Mouse (Mus musculus) limb, embryonic 13.5 days (tissue): ENCODE measurements at regions not wholly inside any gene's neighbourhood (a gene's known extent, or its start where the extent isn't known, plus 50 kb on each side); places are given as distances from the start of the nearest gene placed in this dataset.

ENCODE experiments used
- ATAC-seq: fragments of 200-750 bp; cut with Nextera tagmentation; 2 replicates; pipeline ENCODE4 v1.8.0; 2017; ENCODE audit warnings: low read depth, moderate number of reproducible peaks, moderate TSS enrichment; ENCODE audit not compliant: low FRiP score
- H3K27ac ChIP-seq: fragments of 300-500 bp; sonication (generic); 2 replicates; pipeline ENCODE4 v1.5.1; 2015; ENCODE audit warnings: inconsistent platforms, mild to moderate bottlenecking, moderate library complexity
- H3K27me3 ChIP-seq: fragments of 300-500 bp; sonication (generic); 2 replicates; pipeline ENCODE4 v1.6.1; 2015; ENCODE audit warnings: mild to moderate bottlenecking, inconsistent platforms
- H3K36me3 ChIP-seq: fragments of 300-500 bp; sonication (generic); 2 replicates; pipeline ENCODE4 v1.6.1; 2015; ENCODE audit warnings: inconsistent platforms, mild to moderate bottlenecking, moderate library complexity
- H3K4me1 ChIP-seq: fragments of 300-500 bp; sonication (generic); 2 replicates; pipeline ENCODE4 v1.6.1; 2015; ENCODE audit warnings: inconsistent platforms
- H3K4me2 ChIP-seq: fragments of 300-500 bp; sonication (generic); replicated peaks from 2 replicates; pipeline ENCODE4 v1.6.1; 2015; ENCODE audit warnings: inconsistent platforms, mild to moderate bottlenecking, moderate library complexity
- H3K4me3 ChIP-seq: fragments of 300-500 bp; sonication (generic); 2 replicates; pipeline ENCODE4 v1.5.1; 2015; ENCODE audit warnings: moderate library complexity, mild to moderate bottlenecking, inconsistent platforms
- H3K9ac ChIP-seq: fragments of 300-500 bp; sonication (generic); 2 replicates; pipeline ENCODE4 v1.6.1; 2015; ENCODE audit warnings: mild to moderate bottlenecking, inconsistent platforms
- H3K9me3 ChIP-seq: fragments of 300-500 bp; sonication (generic); 2 replicates; pipeline ENCODE4 v1.6.1; 2016; ENCODE audit warnings: inconsistent platforms
- WGBS: fragments of 180-500 bp; shearing (Covaris S2); methylation state at CpG from one replicate; pipeline ENCODE4 v1.1.7; 2015; 5-methylcytosine and 5-hydroxymethylcytosine counted together

GRCm38 (mm10) chr3:151192092-151192491 lies 245.6 kb upstream of the Adgrl4 start:
- no peaks in the 10 kb centered on the region for H3K36me3 ChIP-seq
- no peak overlapping the region for H3K9ac ChIP-seq
- H3K27me3 ChIP-seq = no peaks in the 10 kb centered on the region
- H3K27ac ChIP-seq = no peak overlapping the region
- H3K4me2 ChIP-seq = no peak overlapping the region
- WGBS = 76% methylated on average over 2 of the region's 2 CpGs
- H3K9me3 ChIP-seq = no peaks in the 10 kb centered on the region
- no peaks in the 10 kb centered on the region for H3K4me1 ChIP-seq
- ATAC-seq = no peak
- H3K4me3 ChIP-seq = no peak overlapping the region

- Histone ChIP-seq H3K27me3 (no peaks in the 10 kb centered on the region), H3K9me3 (no peaks in the 10 kb centered on the region), H3K9ac (no peak overlapping the region), H3K4me2 (no peak overlapping the region), H3K36me3 (no peaks in the 10 kb centered on the region), H3K4me1 (no peaks in the 10 kb centered on the region), H3K27ac (no peak overlapping the region), H3K4me3 (no peak overlapping the region)
- 69% methylated on average over 4 of the region's 4 CpGs for WGBS
- ATAC-seq = no peak
These were observed 226.7 kb upstream of the Adgrl4 start for GRCm38 (mm10) chr3:151210978-151211377.

- H3K27me3 ChIP-seq = peaks cover 4% of the 10 kb centered on the region; the same call in 1 of the 2 replicates
- WGBS = 71% methylated on average over 3 of the region's 3 CpGs
- no peak overlapping the region for H3K27ac ChIP-seq
- H3K9me3 ChIP-seq = no peaks in the 10 kb centered on the region
- H3K4me1 ChIP-seq = no peaks in the 10 kb centered on the region
- ATAC-seq = no peak
- no peaks in the 10 kb centered on the region for H3K36me3 ChIP-seq
- no peak overlapping the region for H3K4me3 ChIP-seq
- H3K9ac ChIP-seq = no peak overlapping the region
- H3K4me2 ChIP-seq = no peak overlapping the region
These were observed 220.8 kb upstream of the Adgrl4 start for GRCm38 (mm10) chr3:151216764-151217502.

- H3K4me3 ChIP-seq = no peak overlapping the region
- 10% methylated on average over 3 of the region's 3 CpGs for WGBS
- ATAC-seq = no peak
- no peak overlapping the region for H3K4me2 ChIP-seq
- H3K4me1 ChIP-seq = no peaks in the 10 kb centered on the region
- no peak overlapping the region for H3K9ac ChIP-seq
- H3K27me3 ChIP-seq = peaks cover 4% of the 10 kb centered on the region; the same call in 1 of the 2 replicates
- no peaks in the 10 kb centered on the region for H3K9me3 ChIP-seq
- no peak overlapping the region for H3K27ac ChIP-seq
- H3K36me3 ChIP-seq = no peaks in the 10 kb centered on the region
These were observed 215.3 kb upstream of the Adgrl4 start for GRCm38 (mm10) chr3:151222407-151222806.

GRCm38 (mm10) chr3:151252458-151252857 lies 185.2 kb upstream of the Adgrl4 start:
- no peaks in the 10 kb centered on the region for H3K4me1 ChIP-seq
- H3K9me3 ChIP-seq = no peaks in the 10 kb centered on the region
- no peaks in the 10 kb centered on the region for H3K27me3 ChIP-seq
- H3K36me3 ChIP-seq = no peaks in the 10 kb centered on the region
- H3K9ac ChIP-seq = no peak overlapping the region
- no peak overlapping the region for H3K4me3 ChIP-seq
- no peak for ATAC-seq
- H3K4me2 ChIP-seq = no peak overlapping the region
- no peak overlapping the region for H3K27ac ChIP-seq
- 88% methylated on average over 2 of the region's 2 CpGs for WGBS

- Histone ChIP-seq H3K36me3 (no peaks in the 10 kb centered on the region), H3K9me3 (no peaks in the 10 kb centered on the region), H3K4me3 (no peak overlapping the region), H3K4me2 (no peak overlapping the region), H3K27ac (no peak overlapping the region), H3K4me1 (no peaks in the 10 kb centered on the region), H3K9ac (no peak overlapping the region), H3K27me3 (no peaks in the 10 kb centered on the region)
- no peak for ATAC-seq
- 69% methylated on average over 3 of the region's 3 CpGs for WGBS
These were observed 174.9 kb upstream of the Adgrl4 start for GRCm38 (mm10) chr3:151262821-151263220.

- Histone ChIP-seq H3K9me3 (no peaks in the 10 kb centered on the region), H3K27me3 (no peaks in the 10 kb centered on the region), H3K4me2 (no peak overlapping the region), H3K4me1 (no peaks in the 10 kb centered on the region), H3K4me3 (no peak overlapping the region), H3K9ac (no peak overlapping the region), H3K27ac (no peak overlapping the region), H3K36me3 (no peaks in the 10 kb centered on the region)
- 13% methylated on average over 2 of the region's 2 CpGs for WGBS
- no peak for ATAC-seq
These were observed 172.0 kb upstream of the Adgrl4 start for GRCm38 (mm10) chr3:151265658-151266057.

GRCm38 (mm10) chr3:151269514-151269913 lies 168.2 kb upstream of the Adgrl4 start:
- Histone ChIP-seq H3K4me2 (no peak overlapping the region), H3K27ac (no peak overlapping the region), H3K4me3 (no peak overlapping the region), H3K9ac (no peak overlapping the region), H3K9me3 (no peaks in the 10 kb centered on the region), H3K4me1 (no peaks in the 10 kb centered on the region), H3K27me3 (no peaks in the 10 kb centered on the region), H3K36me3 (no peaks in the 10 kb centered on the region)
- ATAC-seq = no peak
- 82% methylated on average over 2 of the region's 2 CpGs for WGBS

GRCm38 (mm10) chr3:151283829-151284228 lies 153.9 kb upstream of the Adgrl4 start:
- Histone ChIP-seq H3K4me1 (no peaks in the 10 kb centered on the region), H3K36me3 (no peaks in the 10 kb centered on the region), H3K27ac (no peak overlapping the region), H3K9ac (no peak overlapping the region), H3K4me3 (no peak overlapping the region), H3K4me2 (no peak overlapping the region), H3K27me3 (no peaks in the 10 kb centered on the region), H3K9me3 (no peaks in the 10 kb centered on the region; the same call in 1 of the 2 replicates)
- no peak for ATAC-seq
- WGBS = 95% methylated on average over 1 of the region's 1 CpGs

GRCm38 (mm10) chr3:151293981-151294605 lies 143.6 kb upstream of the Adgrl4 start:
- Histone ChIP-seq H3K4me3 (no peak overlapping the region), H3K4me1 (no peaks in the 10 kb centered on the region), H3K9me3 (no peaks in the 10 kb centered on the region), H3K27ac (no peak overlapping the region), H3K4me2 (no peak overlapping the region), H3K27me3 (no peaks in the 10 kb centered on the region), H3K9ac (no peak overlapping the region; the same call in 1 of the 2 replicates), H3K36me3 (no peaks in the 10 kb centered on the region)
- WGBS = 61% methylated on average over 11 of the region's 11 CpGs
- ATAC-seq = no peak

GRCm38 (mm10) chr3:151294606-151295005 lies 143.1 kb upstream of the Adgrl4 start:
- Histone ChIP-seq H3K4me3 (no peak overlapping the region), H3K36me3 (no peaks in the 10 kb centered on the region), H3K9ac (no peak overlapping the region), H3K9me3 (no peaks in the 10 kb centered on the region), H3K27me3 (no peaks in the 10 kb centered on the region), H3K4me2 (no peak overlapping the region), H3K27ac (no peak overlapping the region), H3K4me1 (no peaks in the 10 kb centered on the region)
- WGBS = 80% methylated on average over 7 of the region's 7 CpGs
- no peak for ATAC-seq

GRCm38 (mm10) chr3:151295027-151295426 lies 142.7 kb upstream of the Adgrl4 start:
- WGBS = 50% methylated on average over 9 of the region's 9 CpGs
- no peaks in the 10 kb centered on the region for H3K9me3 ChIP-seq
- no peak overlapping the region for H3K4me3 ChIP-seq
- no peak overlapping the region for H3K4me2 ChIP-seq
- H3K36me3 ChIP-seq = no peaks in the 10 kb centered on the region
- H3K4me1 ChIP-seq = no peaks in the 10 kb centered on the region
- no peak for ATAC-seq
- no peak overlapping the region for H3K9ac ChIP-seq
- H3K27ac ChIP-seq = no peak overlapping the region
- H3K27me3 ChIP-seq = no peaks in the 10 kb centered on the region

- ATAC-seq = no peak
- H3K27me3 ChIP-seq = no peaks in the 10 kb centered on the region
- no peaks in the 10 kb centered on the region for H3K9me3 ChIP-seq
- 56% methylated on average over 2 of the region's 2 CpGs for WGBS
- no peaks in the 10 kb centered on the region for H3K4me1 ChIP-seq
- no peak overlapping the region for H3K27ac ChIP-seq
- no peak overlapping the region for H3K4me2 ChIP-seq
- no peak overlapping the region for H3K9ac ChIP-seq
- H3K4me3 ChIP-seq = no peak overlapping the region
- no peaks in the 10 kb centered on the region for H3K36me3 ChIP-seq
These were observed 139.4 kb upstream of the Adgrl4 start for GRCm38 (mm10) chr3:151298325-151298724.
